Mouse (Mus musculus) stomach, postnatal 0 days (tissue): ENCODE results near the gene Myl12a.

Experiments used
- CTCF ChIP-seq: IDR thresholded peaks from 2 replicates; pipeline ENCODE4 v1.5.1; 2016; ENCODE audit warnings: antibody characterized with exemption, low read depth, mild to moderate bottlenecking, moderate library complexity
- EP300 ChIP-seq: optimal IDR thresholded peaks from 2 replicates; pipeline ENCODE3; 2016; ENCODE audit warnings: antibody characterized with exemption

DNA sequence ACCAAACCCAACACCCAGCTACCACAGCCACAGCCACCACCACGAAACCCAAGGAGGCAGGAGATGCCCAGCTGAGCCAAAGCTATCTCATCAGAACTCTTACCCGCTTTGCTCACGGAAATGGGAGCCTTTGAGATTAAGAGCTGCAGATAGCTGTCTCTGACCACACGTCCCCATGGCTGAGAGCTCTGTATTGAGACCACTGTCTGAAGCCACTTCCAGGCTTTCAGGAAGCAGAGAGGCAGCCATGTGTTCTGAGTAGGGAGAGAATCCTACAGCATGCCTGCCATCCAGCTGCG, 37.9 kb upstream of the Myl12a start:
- no peak for TF ChIP-seq CTCF
- no peak for TF ChIP-seq EP300
